Mouse (Mus musculus) MEL (cell line): ENCODE data around the gene Stn1.
A peak's percentile ranks its signal among the peaks of the same experiment; 100 is the strongest.

ENCODE experiments used
- CTCF ChIP-seq, 3 experiments: IDR thresholded peaks in 2 of 3; conservative IDR thresholded peaks in 1 of 3; 2 replicates each; pipeline ENCODE4 v1.5.1; 2011 to 2012; ENCODE audit warnings: low read length in 3 of 3, low read depth in 2 of 3, mild to moderate bottlenecking in 2 of 3, improper control_type of control experiment in 1 of 3, inconsistent platforms in 1 of 3, mixed read lengths in 1 of 3, moderate library complexity in 1 of 3; ENCODE audit not compliant: control insufficient read depth in 1 of 3, insufficient read depth in 1 of 3, poor library complexity in 1 of 3, severe bottlenecking in 1 of 3
- GABPA ChIP-seq: IDR thresholded peaks from 2 replicates; pipeline ENCODE4 v1.6.1; 2012; ENCODE audit warnings: low read depth, mild to moderate bottlenecking, inconsistent platforms, low read length, improper control_type of control experiment, moderate library complexity
- NRF1 ChIP-seq: IDR thresholded peaks from 2 replicates; pipeline ENCODE4 v1.6.1; 2014; ENCODE audit warnings: low read depth, mild to moderate bottlenecking, inconsistent platforms, low read length, improper control_type of control experiment, moderate library complexity; ENCODE audit not compliant: poor library complexity, insufficient read depth, severe bottlenecking
- POLR2A ChIP-seq, 2 experiments: IDR thresholded peaks; 2 replicates each; pipeline ENCODE4 v1.6.1; 2011 to 2012; ENCODE audit warnings: low read length in 2 of 2, mild to moderate bottlenecking in 2 of 2, control low read depth in 1 of 2, improper control_type of control experiment in 1 of 2, low read depth in 1 of 2, moderate library complexity in 1 of 2; ENCODE audit not compliant: control insufficient read depth in 1 of 2, insufficient read depth in 1 of 2, poor library complexity in 1 of 2
- TAL1 ChIP-seq: IDR thresholded peaks from 2 replicates; pipeline ENCODE4 v1.6.1; 2012; ENCODE audit warnings: mild to moderate bottlenecking, inconsistent platforms, low read length, moderate library complexity, mixed read lengths
- TBP ChIP-seq: IDR thresholded peaks from 2 replicates; pipeline ENCODE4 v1.8.0; 2011; ENCODE audit warnings: low read depth, low read length, improper control_type of control experiment
- USF1 ChIP-seq: IDR thresholded peaks from 2 replicates; pipeline ENCODE4 v1.6.1; 2014; ENCODE audit warnings: low read depth, mild to moderate bottlenecking, inconsistent platforms, low read length, improper control_type of control experiment, moderate library complexity

DNA sequence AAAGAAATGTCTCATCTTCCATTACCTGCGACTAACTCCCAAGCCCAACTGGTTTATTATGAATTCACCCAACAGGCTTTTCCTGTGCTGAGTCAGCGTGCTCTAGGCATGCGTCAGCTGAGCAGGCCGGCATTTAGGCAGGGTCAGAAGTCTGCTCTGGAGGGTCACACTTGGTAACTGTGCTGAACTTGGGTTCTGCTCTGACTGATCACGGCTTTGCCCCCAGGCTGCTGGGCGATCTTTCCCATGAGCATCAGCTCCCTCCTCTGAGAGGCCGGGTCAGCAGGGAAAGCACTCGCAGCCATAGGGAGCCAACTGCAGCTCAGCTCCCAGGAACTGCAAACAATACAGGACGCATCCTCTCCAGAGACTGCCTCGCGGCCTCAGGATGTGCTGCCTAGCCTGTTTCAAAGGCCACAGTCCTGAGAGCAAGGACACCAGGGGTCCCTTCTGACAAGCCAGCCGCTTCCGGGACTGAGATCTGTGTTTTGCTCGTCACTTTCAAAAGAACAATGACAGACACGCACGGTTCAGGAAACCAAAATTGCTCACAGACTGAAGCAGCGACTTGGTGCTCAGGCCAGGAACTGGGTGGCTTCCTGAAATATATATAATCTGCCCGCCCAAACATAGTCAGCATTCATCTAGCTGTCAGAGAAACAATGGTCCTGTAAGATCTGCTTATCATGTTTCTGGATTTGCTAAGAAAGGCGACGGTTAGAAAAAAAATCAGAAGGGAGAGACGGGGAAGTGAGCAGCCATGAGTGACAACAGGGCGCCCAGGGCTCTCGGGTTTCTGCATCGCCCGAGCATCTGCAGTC lies 26.6 kb downstream of the Stn1 start:
- TF ChIP-seq POLR2A (IDR thresholded peaks at IDR 0.05; ENCODE audit: control insufficient read depth in 1 of 2, insufficient read depth in 1 of 2, low read depth in 1 of 2, low read length in 2 of 2, poor library complexity in 1 of 2): peak; percentile 61 to 70; a peak in 3 of 4 replicates
- TF ChIP-seq TBP: peak; percentile 86
- no peak; the same call in 1 of the 2 replicates for TF ChIP-seq USF1
- 0 out of 2 replicates have a peak, but pooled peaks have one; percentile 66 for TF ChIP-seq GABPA
- peak; percentile 67 for TF ChIP-seq NRF1
- no peak for TF ChIP-seq TAL1
- no peak for TF ChIP-seq CTCF (IDR thresholded peaks at IDR 0.05 in 2 of 3, conservative IDR thresholded peaks at IDR 0.05 in 1 of 3; ENCODE audit: control insufficient read depth in 1 of 3, insufficient read depth in 1 of 3, low read depth in 2 of 3, low read length in 3 of 3, poor library complexity in 1 of 3, severe bottlenecking in 1 of 3)
